Mouse (Mus musculus): ENCODE measurements at regions not wholly inside any gene's neighbourhood (a gene's known extent, or its start where the extent isn't known, plus 50 kb on each side); places are given as distances from the start of the nearest gene placed in this dataset.

DNA sequence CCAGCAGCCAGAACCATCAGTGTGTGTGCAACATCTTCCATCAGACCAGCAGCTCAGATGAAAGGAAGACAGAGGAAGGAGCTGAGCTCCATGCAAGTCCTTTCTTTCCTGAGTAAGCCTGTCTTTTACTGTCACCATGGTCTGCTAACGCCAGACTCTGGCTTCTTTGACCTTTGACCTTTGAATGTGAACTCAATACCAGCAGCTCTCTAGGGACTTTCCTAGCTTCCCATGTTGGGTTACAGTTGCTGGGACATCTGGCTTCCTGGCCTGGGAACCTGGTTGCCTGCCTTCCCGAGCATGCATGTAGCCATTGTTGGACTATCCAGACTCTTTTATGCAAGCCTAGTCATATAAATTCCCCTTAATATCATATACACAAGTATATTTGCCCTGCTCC is 492.3 kb downstream of the Tmem132b start:
- DNase-seq = peak; percentile 57

DNA sequence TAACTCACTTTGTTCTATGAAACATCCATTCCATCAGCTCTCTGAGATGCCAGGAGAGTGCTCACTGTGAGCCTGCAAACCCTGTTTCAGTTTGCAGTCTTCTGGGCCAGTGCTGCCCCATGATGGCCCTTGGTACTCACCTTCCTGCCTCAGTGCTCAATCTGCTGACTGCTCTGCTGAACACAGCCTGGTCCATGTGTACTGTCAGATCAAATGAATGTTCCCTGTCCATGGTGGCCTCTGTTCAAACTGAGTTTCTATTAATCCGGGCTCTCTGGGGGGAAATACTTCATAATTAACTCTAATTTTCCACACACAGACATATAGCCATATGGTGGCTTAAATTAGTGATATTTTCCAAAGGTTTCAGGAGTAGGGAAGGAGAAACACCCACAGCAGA is 503.3 kb downstream of the Tmem132b start:
- DNase-seq = no peak

DNA sequence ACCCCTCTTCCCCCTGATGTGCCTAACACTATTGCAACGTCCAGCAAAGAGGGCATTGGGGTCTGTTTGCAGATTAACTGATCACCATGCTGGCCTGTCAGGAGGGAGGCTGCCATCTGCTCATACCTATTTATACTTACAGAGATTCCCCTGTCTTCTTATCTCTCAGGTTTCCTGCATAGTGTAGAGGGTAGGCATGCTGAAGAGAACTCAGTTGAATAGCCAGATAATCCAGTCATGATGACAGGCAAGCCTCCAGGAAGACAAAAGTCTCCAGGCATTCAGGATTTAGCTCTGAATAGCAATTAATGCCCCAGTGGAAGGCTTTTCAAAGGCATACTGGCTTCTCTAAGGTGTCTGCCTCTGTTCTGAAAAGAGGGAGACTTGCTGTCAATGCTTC is 505.1 kb downstream of the Tmem132b start:
- DNase-seq = no peak

DNA sequence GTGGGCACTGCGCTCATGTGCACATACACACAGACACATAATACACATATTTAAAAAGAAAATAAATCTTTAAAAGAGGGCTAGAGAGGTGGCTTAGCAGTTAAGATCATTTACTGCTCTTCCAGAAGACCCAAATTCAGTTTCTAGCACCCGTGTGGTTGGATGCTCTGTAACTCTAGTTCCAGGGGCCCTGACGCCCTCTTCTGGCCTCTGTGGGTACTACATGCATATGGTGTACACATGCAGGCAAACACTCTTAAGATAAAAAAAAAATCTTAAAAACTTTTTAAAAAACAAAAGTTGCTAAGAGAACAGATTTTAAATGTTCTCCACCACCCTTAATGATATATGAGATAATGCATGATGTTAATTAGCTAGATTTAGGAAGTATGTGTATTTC is 514.2 kb downstream of the Tmem132b start:
- no peak for DNase-seq

DNA sequence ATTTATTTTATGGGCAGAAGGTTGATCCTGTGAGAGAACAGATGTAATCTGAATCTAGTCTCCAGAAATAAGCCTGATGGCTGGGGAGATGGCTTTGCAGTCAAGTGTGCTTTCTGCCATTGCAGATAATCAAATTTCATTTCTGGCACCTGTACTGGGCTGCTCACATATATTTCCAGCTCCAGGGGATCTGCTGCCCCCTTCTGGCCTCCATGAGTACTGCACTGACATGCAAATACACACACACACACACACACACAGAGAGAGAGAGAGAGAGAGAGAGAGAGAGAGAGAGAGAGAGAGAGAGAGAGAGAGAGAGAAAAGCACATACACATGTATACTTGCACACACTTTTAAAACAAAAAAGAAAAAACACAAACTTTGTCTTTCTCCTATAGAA is 532.1 kb downstream of the Tmem132b start:
- no peak for DNase-seq

DNA sequence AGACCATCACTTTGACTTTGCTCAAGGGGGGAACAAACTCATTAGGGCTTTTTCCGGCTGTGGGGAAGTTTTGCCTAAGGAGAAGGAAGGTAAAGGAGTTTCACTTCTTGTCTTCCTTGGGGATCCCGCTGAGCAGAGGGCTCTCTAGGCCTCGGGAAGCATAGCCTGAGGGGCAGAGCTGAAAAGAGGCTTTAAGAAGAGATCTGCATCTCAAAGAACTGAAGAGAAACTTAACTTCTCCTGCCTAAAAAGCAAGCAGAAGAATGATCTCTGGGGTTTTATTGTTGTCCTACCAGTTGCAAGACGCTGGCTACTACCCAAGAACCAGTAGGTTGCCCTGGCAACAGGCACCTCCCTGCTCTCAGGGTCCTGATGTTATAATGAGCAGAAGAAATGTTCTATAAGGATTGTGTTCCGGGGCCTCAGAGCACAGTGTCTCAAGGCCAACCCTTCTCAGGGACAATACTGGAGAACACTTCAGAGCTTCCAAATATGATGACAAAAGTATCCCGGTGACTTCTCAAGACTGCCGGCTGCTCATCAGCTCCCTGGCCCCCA is 547.8 kb downstream of the Tmem132b start:
- DNase-seq = no peak

DNA sequence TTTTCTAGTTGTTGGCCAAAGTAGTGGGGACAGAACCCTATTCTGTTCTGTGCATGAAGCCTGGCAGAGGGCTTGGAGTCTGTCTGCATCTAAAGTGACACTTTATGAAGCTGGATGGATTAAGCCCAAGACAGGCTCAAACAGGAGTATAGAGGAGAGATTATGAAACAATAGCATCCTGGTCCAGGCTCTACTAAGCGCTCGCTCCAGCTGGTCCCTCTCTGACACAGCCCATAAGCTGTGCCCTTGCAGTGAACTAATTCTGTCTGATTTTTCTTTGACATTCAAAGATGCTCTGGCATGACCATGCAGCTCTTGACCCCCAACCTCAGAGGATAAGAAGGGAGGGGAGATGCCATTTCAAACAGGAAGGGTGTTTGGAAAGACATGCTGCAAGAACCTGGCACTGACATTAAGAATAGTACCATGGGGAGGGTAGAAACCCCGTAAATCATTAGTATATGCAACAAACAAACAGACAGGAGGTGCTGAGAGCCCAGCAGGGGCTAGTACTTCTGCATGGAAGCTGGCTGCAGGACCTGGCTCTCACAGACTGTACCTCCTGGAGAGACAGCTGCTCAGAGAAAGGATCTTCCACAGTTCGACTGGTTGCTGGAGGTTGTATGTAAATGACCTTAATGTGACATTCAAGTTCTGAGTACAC is 556.8 kb downstream of the Tmem132b start:
- no peak for DNase-seq

DNA sequence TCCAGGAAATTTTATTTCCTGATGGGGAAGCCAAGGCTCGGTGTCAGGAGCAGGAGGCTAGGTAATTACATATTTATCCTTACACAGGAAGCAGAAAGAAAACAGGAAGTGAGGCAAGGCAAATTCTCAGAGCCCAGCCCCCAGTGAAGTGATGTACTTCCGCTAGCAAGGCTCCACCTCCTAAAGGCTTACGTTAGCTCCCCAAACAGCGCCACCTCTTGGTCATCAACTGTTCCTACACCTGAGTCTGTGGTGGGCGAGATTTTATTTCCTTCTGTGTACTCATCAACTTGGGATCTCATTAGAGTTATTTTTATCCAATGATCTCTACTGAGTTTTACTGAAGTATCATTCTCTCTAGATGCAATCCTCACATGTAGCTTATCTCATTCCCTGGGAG is 561.6 kb downstream of the Tmem132b start:
- no peak for DNase-seq

DNA sequence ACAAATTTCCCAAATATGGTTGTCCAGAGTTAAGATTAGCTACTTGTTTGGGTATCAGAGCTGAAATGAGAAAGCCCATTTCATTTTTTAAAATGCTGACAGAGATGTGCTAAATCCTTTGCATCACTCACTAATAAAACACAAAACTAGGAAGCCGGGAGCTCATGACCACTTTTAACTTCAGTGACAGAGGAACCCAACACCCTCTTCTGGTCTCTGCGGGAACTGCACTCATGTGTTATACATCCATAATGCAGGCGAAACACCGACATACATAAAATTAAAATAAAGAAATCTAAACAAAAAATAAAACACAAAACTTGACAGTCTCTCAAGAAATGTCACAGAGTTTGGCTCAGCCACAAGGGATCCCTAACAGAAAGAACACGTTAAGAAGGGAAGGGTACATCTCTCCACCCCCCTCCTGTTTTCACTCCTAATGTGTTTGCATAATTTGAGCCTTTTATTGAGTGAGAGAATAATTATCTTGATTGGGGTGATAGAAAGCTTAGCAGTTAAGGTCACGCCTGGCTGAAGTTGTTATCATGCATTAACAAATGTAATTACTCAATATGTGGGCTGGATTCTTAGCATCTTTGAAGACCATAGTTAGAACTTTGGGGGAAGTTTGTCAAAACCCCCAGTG is 565.2 kb downstream of the Tmem132b start:
- no peak for DNase-seq

DNA sequence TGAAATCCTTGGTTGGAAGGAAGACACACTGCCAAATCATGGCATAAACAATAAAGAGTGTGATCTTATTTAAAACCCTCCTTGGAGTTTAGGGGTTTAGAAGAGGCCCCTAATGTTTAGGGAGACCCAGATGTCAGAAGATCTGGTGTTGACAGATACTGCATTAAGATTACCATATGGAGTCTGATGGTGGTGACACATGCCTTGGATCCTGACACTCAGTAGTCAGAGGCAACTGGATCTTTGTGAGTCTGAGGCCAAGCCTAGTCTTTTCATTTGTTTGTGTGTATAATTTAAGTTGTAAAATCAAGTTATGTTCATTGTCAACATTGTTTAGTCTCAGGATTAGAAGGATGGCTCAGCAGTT is 565.7 kb downstream of the Tmem132b start:
- DNase-seq = no peak

DNA sequence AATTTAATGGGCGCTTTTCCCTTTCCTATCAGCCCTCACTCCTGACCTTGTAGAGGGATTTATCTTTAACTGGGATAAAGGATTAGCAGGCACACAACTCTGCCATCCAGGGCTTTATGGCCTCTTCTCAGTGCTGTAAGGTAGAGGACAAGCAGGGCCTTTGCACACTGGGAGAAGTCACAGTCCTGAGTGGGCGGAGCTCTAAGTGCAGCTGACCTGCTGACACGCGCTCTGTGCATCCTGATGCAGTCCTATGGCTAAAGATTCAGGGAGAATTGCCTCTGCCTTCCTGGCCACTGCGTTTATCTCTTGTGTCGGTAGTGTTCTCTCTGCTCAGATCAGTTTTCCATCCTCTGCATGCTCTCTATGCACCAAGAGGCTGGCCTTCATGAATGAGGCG is 566.9 kb downstream of the Tmem132b start:
- no peak for DNase-seq

DNA sequence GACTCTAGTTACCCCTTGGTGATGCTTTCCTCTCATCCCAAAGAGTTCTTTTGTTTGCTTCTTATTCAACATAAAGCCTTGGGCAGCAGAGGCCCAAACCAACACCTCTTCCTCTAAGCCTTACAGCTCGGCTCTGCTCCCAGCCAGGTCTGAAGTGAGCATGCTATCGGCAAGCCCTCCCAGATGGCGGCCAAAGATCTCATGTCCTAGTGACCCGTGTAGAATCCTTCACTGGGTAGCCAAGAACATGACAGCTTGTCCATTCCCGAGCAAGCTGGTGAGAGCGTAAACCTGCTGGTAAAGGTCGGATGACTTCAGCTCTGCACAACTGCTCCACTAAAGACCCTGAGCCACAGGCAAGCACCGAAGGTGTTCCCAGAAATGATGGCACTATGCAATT is 568.4 kb downstream of the Tmem132b start:
- DNase-seq = no peak

DNA sequence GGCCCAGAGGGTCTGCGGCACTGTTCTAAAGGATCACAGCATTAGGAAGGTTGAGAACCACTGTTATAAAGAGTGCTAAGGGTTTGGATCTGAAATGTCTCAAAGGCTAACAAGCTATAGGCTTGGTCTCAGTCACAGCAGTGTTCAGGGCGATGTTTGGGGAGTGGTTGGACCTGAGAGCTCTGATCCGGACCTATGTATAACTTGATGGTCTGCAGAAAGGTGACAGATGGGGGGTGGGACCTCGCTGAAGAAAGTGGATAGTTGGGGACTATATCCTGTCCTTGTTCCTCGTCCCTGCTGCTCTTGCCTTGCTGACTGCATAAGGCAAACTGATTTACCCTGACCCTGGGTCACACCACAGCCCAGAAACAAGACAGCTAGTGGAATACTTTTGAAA is 572.9 kb downstream of the Tmem132b start:
- no peak for DNase-seq

DNA sequence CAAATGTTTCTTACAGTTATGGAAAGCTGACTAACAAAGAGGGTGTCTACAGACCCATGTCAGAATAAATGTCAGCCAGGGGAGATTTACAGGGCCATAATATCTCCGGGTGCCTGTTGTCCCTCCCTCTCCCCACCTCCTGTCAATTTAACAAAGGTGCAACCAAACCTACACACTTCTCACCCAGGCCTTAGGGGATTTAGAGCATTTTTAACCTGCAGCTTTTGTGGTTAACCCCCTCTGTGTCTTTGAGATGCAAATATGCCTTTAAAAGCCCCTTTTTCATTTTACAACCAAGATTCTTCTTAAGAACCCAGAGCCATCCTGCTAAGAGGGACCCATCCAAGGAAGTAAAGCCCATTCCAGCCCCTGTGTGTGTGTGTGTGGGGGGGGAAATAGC is 573.3 kb downstream of the Tmem132b start:
- DNase-seq = no peak

DNA sequence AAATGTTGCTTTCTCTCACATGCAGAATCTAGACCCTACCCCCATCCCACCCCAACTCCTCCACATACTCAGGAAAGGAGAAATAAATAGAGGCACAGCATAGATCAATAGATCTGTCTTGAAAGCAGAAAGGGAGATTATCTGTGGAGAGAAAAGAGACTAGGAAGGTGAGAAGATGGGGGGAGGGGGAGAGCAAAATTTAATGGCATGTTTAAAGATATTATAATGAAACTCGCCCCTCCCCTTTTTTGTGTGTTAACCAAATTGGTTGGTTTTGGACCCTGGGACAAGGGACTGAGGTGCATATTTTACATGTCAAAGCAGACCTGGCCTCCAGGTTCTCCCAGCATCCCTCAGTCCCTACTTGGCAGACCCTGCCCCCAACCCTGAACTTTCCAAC is 573.9 kb downstream of the Tmem132b start:
- no peak for DNase-seq

DNA sequence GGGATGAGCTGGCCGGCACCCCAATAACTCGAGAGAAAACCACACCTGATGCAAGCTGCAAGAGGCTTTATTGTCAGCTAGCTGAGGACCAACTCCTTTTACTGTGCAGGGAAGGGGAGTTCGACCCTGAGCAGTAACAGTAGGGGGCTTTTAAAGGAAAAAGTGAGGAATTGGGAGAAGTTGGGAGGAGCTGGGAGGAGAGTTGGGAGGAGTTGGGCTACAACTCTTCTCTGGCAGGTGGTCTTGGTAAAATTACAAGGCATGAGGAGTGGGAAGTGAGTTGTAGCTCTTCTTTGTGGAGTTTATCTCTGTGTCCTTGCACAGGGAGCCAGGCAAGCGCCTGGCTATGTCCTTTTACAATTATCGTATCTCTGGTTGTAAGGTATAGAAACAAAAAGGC is 575.4 kb downstream of the Tmem132b start:
- DNase-seq = no peak

DNA sequence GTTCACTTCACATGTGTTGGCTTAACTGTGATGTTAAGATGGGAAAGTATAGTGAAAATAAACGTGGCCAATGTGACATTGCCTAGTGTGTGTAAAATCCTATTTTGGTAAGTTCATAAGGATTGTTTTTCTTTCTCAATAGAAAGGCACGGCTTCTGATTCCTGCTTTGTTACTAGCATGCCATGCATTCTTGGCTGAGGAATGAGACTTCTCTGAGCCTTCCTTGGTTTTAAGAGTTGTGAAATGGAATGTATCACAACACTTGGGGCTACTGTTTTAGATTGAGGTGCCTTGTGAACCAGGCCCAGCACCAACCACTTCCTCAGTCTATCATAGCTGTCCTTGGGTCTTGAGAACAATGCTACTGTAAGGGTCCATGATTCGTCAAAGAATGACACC is 577.3 kb downstream of the Tmem132b start:
- DNase-seq = no peak

DNA sequence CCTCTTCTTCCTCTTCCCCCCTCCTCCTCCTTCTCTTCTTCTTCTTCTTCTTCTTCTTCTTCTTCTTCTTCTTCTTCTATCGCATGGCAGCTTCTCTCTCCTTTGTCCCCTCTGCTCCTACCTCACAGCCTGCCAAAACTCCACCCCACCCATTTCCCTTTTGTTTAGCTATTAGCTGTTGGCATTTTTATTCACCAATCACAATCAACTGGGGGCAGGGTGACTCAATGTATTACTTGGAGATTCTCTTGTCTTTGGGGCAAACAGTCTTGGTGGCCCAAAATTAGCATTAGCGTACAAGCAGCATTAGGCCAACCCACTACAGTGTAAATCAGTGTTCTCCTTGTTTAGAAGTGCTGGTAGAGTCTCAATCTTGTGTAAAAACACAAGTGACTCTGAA is 585.7 kb downstream of the Tmem132b start:
- no peak for DNase-seq

DNA sequence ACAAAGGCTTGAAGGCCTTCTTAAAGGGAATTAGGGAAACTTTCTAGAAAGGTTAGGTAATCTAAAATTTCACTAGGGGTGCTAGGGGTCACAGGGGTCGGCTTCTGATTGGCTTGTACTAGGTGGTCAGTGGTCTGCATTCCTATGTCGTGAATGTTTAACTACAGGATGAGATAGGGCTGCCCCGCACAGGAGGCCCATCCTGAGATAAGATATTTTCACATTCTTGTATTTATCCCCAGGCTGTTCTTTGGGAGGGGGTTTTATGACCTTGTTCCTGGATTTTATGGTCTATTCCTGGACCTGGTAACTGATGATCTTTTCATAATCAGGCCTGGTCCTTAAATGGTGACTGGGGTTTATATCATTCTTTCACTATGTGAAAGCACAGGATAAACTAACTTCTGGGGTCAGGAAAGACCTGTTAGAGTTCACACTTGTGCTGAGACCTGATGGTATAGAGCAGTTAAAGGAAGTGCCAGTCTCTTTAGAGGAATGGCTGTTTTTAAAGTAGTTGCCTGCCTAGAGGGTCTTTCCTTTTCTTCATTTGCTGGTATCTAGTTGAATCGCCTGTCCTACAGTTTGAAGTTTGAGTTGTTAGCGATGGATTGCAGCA is 586.4 kb downstream of the Tmem132b start:
- DNase-seq = no peak

DNA sequence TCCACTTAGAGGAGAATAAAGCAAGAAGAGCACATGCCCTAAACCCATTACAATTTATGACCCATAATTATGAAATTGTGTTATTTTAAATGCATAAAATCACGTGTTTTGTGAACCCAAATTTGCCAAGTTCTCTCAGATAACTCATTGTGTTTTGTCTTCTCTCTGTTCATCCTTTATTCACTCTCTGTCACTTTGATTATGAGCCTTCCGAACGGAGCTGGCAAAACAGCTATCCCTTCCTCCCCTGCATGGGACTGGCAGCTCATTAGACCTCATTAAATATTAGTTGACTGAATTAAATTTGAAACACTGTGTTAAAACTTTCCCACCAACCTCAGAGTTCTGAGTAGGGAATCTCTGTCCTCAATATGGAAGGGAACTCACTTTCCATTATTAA is 587.2 kb downstream of the Tmem132b start:
- DNase-seq = no peak

DNA sequence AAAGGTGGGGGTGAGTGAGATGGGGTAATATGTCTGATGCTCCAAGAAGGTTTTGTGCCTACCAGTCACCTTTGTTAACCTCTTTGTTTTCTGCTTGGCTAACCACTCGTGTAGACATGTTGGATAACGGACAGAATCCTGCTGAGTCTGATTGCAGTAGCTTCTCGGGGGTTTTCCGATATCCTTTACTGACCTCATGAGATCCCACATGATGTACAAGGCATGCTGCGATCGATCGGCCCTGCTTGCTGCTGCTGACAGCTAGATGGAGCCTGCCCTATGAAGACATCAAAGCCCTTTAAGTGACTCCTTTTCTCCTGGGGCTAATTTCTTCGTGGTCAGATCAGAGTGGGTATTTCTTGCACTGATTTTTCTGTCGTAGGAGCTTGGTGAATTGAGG is 591.6 kb downstream of the Tmem132b start:
- DNase-seq = peak; percentile 13

DNA sequence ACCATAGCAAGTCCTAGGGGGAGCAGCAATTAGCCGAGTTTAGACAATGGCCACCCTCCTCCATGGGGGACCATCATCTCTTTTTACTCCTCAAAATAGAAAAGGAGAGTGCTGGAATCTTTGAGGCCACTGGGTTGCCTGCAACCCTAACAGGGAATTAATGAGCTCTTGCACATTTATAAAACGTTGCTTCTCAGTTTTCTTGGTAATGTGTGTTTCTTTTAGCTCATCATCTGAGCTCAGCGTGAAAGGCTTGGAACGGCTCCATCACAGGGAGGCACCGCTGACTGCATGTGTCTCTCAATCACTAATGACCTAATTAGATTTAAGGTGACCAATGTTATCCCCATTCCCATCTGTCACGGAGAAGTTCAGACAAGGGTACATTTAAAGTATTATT is 595.9 kb downstream of the Tmem132b start:
- no peak for DNase-seq

DNA sequence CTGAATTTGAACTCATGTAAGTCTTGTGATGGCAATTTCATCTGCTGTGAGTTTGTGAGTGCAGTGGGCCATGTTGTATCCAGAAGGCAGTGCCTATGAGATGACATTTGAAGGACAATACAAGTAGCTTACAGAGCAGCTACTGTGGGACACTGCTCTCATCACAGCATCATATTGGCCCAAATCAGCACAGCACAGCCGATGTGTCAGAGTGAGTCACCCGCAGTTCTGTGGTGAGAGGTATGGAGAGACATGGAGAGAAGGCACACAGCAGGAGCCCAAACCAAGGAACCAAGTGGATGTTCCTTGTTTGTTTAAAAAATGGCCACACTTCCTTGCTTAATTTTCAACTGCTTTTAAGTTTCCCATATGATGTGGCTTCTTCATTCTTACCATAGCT is 617.3 kb downstream of the Tmem132b start:
- DNase-seq = no peak

DNA sequence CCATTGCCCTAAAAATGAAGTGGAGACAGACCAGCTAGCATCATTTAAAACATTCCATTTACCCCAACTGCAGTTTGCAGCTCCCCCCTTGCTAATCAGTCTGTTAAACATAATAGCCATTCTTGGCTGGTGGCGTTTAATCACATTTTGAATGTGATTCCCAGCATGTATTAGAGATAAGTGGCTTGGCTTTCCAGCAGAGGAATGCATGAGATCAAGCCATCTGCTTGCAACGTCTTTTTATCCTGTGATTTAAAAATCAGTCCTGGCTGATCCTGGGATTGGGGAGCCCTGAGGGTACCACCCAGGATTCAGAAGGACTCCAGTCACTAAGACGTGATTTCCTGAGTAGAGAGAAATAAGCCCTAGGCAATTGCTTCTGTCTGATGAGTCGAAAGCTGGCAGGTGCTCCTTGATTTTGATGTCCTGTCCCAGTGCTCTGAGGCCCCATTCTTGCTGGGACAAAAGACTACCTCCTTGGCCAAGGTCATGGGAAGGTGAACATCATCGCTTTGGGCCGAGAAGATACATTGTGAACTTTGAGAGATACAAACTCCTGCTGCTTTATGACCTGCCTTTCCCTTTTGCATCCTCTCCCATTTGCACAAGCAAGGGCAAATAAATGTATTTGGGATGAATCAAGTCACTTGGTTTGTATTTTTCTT is 623.8 kb downstream of the Tmem132b start:
- no peak for DNase-seq
